Mouse (Mus musculus) erythroblast, embryonic 14.5 days (primary cell): ENCODE data around the gene Fam83e.

Source experiments
- GATA1 ChIP-seq: IDR thresholded peaks from 2 replicates; pipeline ENCODE4 v1.6.1; 2012; ENCODE audit warnings: low read length, inconsistent platforms, mixed read lengths
- TAL1 ChIP-seq: IDR thresholded peaks from 3 replicates; pipeline ENCODE4 v1.6.1; 2012; ENCODE audit warnings: low read length, inconsistent platforms, mixed read lengths

- TF ChIP-seq GATA1 = no peak
- no peak for TF ChIP-seq TAL1
These were observed 7.0 kb upstream of the Fam83e start for GRCm38 (mm10) chr7:45713881-45714520.
